In genomic region chr2:131527061-131527460, GRCm38 (mm10) we compare ENCODE assay signal across 8 mouse cellular contexts. TPM values are rescaled to one million over a fixed set of nuclear protein-coding genes. Genes with fewer than 3 reads are reported as not detected.
A peak's percentile ranks its signal among the peaks of the same experiment; 100 is the strongest.
DNase-seq lines count a peak whose midpoint lies in the region; ATAC-seq and TF ChIP-seq lines count a peak whose summit lies in the region.

No protein-coding gene starts in this region.

- no peak overlapping the region for H3K9ac ChIP-seq in intestine, postnatal 0 days (ENCODE audit: low read depth, low read length)
- H3K9ac ChIP-seq in intestine, embryonic 16.5 days (ENCODE audit: low read depth, low read length): no peak overlapping the region
- no peak overlapping the region for H3K9ac ChIP-seq in liver, embryonic 11.5 days (ENCODE audit: low read depth, low read length)
- H3K9ac ChIP-seq in hindbrain, embryonic 16.5 days (ENCODE audit: low read depth, low read length): no peak overlapping the region

- H3K4me3 ChIP-seq in intestine, postnatal 0 days (ENCODE audit: low read depth, low read length): no peak overlapping the region
- H3K4me3 ChIP-seq in intestine, embryonic 16.5 days (ENCODE audit: low read length): no peak overlapping the region
- no peak overlapping the region for H3K4me3 ChIP-seq in liver, embryonic 11.5 days (ENCODE audit: low read depth, low read length)
- H3K4me3 ChIP-seq in hindbrain, embryonic 16.5 days (ENCODE audit: low read length): no peak overlapping the region

- no peak for ATAC-seq in intestine, postnatal 0 days
- ATAC-seq in intestine, embryonic 16.5 days: no peak
- ATAC-seq in liver, embryonic 11.5 days (replicated peaks; ENCODE audit: low FRiP score): peak; percentile 34; the same call in 1 of the 2 replicates
- ATAC-seq in hindbrain, embryonic 16.5 days: no peak

- no peaks in the 10 kb centered on the region for H3K27me3 ChIP-seq in intestine, postnatal 0 days (replicated peaks; ENCODE audit: control insufficient read depth, insufficient read depth, low read length)
- no peaks in the 10 kb centered on the region for H3K27me3 ChIP-seq in intestine, embryonic 16.5 days (replicated peaks; ENCODE audit: control insufficient read depth, insufficient read depth, low read length)
- H3K27me3 ChIP-seq in liver, embryonic 11.5 days (replicated peaks; ENCODE audit: control insufficient read depth, insufficient read depth, low read length): no peaks in the 10 kb centered on the region
- H3K27me3 ChIP-seq in hindbrain, embryonic 16.5 days (replicated peaks; ENCODE audit: control insufficient read depth, insufficient read depth, low read length): no peaks in the 10 kb centered on the region

- no peak overlapping the region for H3K4me2 ChIP-seq in intestine, postnatal 0 days (replicated peaks; ENCODE audit: low read depth)
- H3K4me2 ChIP-seq in intestine, embryonic 16.5 days (ENCODE audit: low read depth, low read length): no peak overlapping the region
- no peak overlapping the region for H3K4me2 ChIP-seq in liver, embryonic 11.5 days
- H3K4me2 ChIP-seq in hindbrain, embryonic 16.5 days (ENCODE audit: low read length): no peak overlapping the region

- WGBS in intestine, postnatal 0 days: 55% methylated on average over 3 of the region's 3 CpGs
- 47% methylated on average over 3 of the region's 3 CpGs for whole genome bisulfite sequencing in intestine, embryonic 16.5 days
- WGBS in liver, embryonic 11.5 days: 41% methylated on average over 3 of the region's 3 CpGs
- 47% methylated on average over 3 of the region's 3 CpGs for WGBS in hindbrain, embryonic 16.5 days

- peak; percentile 21 to 37 for DNase-seq in B cell, adult 2 months
- peak; percentile 77 for DNase-seq in ZHBTc4 (ENCODE audit: low read depth, low spot score)
- DNase-seq in liver, embryonic 11.5 days (ENCODE audit: low spot score): no peak
- DNase-seq in frontal cortex, postnatal 25 days (ENCODE audit: low spot score in 2 of 2): no peak
- no peak for DNase-seq in layer of hippocampus, postnatal 14 days (ENCODE audit: low spot score in 2 of 2)

- no peaks in the 10 kb centered on the region for H3K9me3 ChIP-seq in intestine, postnatal 0 days (ENCODE audit: control insufficient read depth)
- no peaks in the 10 kb centered on the region for H3K9me3 ChIP-seq in intestine, embryonic 16.5 days (ENCODE audit: control insufficient read depth, low read length)
- H3K9me3 ChIP-seq in liver, embryonic 11.5 days (ENCODE audit: control insufficient read depth, low read length): no peaks in the 10 kb centered on the region
- no peaks in the 10 kb centered on the region for H3K9me3 ChIP-seq in hindbrain, embryonic 16.5 days (ENCODE audit: control insufficient read depth, low read length)

- peak; percentile 77 for TF ChIP-seq CTCF in intestine, postnatal 0 days (IDR thresholded peaks at IDR 0.05; ENCODE audit: low read depth)

- H3K4me1 ChIP-seq in intestine, postnatal 0 days (replicated peaks; ENCODE audit: control insufficient read depth, insufficient read depth, low read length): no peaks in the 10 kb centered on the region
- no peaks in the 10 kb centered on the region for H3K4me1 ChIP-seq in intestine, embryonic 16.5 days (ENCODE audit: control insufficient read depth, insufficient read depth, low read length)
- H3K4me1 ChIP-seq in liver, embryonic 11.5 days (replicated peaks; ENCODE audit: control insufficient read depth, insufficient read depth, low read length): peaks cover 3% of the 10 kb centered on the region; the same call in 1 of the 2 replicates
- no peaks in the 10 kb centered on the region for H3K4me1 ChIP-seq in hindbrain, embryonic 16.5 days (ENCODE audit: control insufficient read depth, insufficient read depth, low read depth, low read length)

- no peak overlapping the region for H3K27ac ChIP-seq in intestine, postnatal 0 days (ENCODE audit: low read depth, low read length)
- H3K27ac ChIP-seq in intestine, embryonic 16.5 days (ENCODE audit: low read length): no peak overlapping the region
- H3K27ac ChIP-seq in liver, embryonic 11.5 days (ENCODE audit: low read depth, low read length): no peak overlapping the region
- H3K27ac ChIP-seq in hindbrain, embryonic 16.5 days (ENCODE audit: low read depth, low read length): no peak overlapping the region

- H3K36me3 ChIP-seq in intestine, postnatal 0 days (ENCODE audit: control insufficient read depth, insufficient read depth): no peaks in the 10 kb centered on the region
- H3K36me3 ChIP-seq in intestine, embryonic 16.5 days (ENCODE audit: control insufficient read depth, insufficient read depth, low read length): no peaks in the 10 kb centered on the region
- H3K36me3 ChIP-seq in liver, embryonic 11.5 days (ENCODE audit: control insufficient read depth, insufficient read depth, low read length): no peaks in the 10 kb centered on the region
- peaks cover 3% of the 10 kb centered on the region; the same call in 1 of the 2 replicates for H3K36me3 ChIP-seq in hindbrain, embryonic 16.5 days (ENCODE audit: control insufficient read depth, insufficient read depth, low read length)

RNA-seq across cellular contexts. Expression of gene Adra1d, which starts 35.0 kb away (rescaled TPM):
- 0.05 TPM in 1 of 2 replicates, not detected in the other for polyA plus RNA-seq in intestine, postnatal 0 days (2015; fragmentation: Nextera tagmentation; extraction: Ambion mirVana)
- 0.21 and 0.28 TPM in 2 replicates for polyA plus RNA-seq in intestine, embryonic 16.5 days (2015; fragmentation: Nextera tagmentation; extraction: Ambion mirVana)
- 1.1 and 1.5 TPM in 2 replicates for polyA plus RNA-seq in liver, embryonic 11.5 days (2014; fragmentation: Nextera tagmentation; extraction: Ambion mirVana)
- total RNA-seq in layer of hippocampus, postnatal 14 days (2021): 10 to 100 TPM; 81.9 to 84.1 TPM
- 0.29 and 0.65 TPM in 2 replicates for polyA plus RNA-seq in hindbrain, embryonic 16.5 days (2015; fragmentation: Nextera tagmentation; extraction: Ambion mirVana)

RNA-seq across cellular contexts. Expression of gene Smox, which starts 35.8 kb away (rescaled TPM):
- polyA plus RNA-seq in intestine, postnatal 0 days (2015; fragmentation: Nextera tagmentation; extraction: Ambion mirVana): 18.0 and 19.9 TPM in 2 replicates
- 20.1 and 21.7 TPM in 2 replicates for polyA plus RNA-seq in intestine, embryonic 16.5 days (2015; fragmentation: Nextera tagmentation; extraction: Ambion mirVana)
- 36.3 and 44.9 TPM in 2 replicates for polyA plus RNA-seq in liver, embryonic 11.5 days (2014; fragmentation: Nextera tagmentation; extraction: Ambion mirVana)
- total RNA-seq in layer of hippocampus, postnatal 14 days (2021): 10 to 100 TPM; 82.6 to 94.8 TPM
- polyA plus RNA-seq in hindbrain, embryonic 16.5 days (2015; fragmentation: Nextera tagmentation; extraction: Ambion mirVana): 60.3 and 70.9 TPM in 2 replicates

Comparison
In these comparisons a context has a peak if more than half of its experiments do, and no peak if none do; other contexts are left out.
1. DNase-seq: peak in B cell, adult 2 months (2 of 2) and ZHBTc4 (single experiment); none in liver, embryonic 11.5 days (single experiment), frontal cortex, postnatal 25 days (0 of 2) and layer of hippocampus, postnatal 14 days (0 of 2).